8 mouse cellular contexts compared by ENCODE assay signal in genomic region chr9:48354793-48355192, GRCm38 (mm10). TPM values are rescaled to one million over a fixed set of nuclear protein-coding genes. Genes with fewer than 3 reads are reported as not detected.
A peak's percentile ranks its signal among the peaks of the same experiment; 100 is the strongest.
DNase-seq lines count a peak whose midpoint lies in the region; ATAC-seq lines count a peak whose summit lies in the region.

No protein-coding gene starts in this region.

- no peaks in the 10 kb centered on the region for H3K4me1 ChIP-seq in midbrain, embryonic 14.5 days (ENCODE audit: control insufficient read depth, insufficient read depth, low read length)
- H3K4me1 ChIP-seq in midbrain, embryonic 13.5 days (replicated peaks), result no peaks in the 10 kb centered on the region
- H3K4me1 ChIP-seq in liver, embryonic 12.5 days, result peaks cover 71% of the 10 kb centered on the region

- peak; percentile 79 for DNase-seq in midbrain, embryonic 14.5 days
- DNase-seq in c-Kit-positive CD71-negative TER-119-negative erythroid progenitor cells, embryonic 14.5 days (ENCODE audit: low read depth), result peak; percentile 74
- peak; percentile 23 to 63 for DNase-seq in frontal cortex, postnatal 14 days (ENCODE audit: low spot score in 2 of 2)
- DNase-seq in kidney, postnatal 10 days, result peak; percentile 87
- peak; percentile 80 for DNase-seq in retina, embryonic 14.5 days (ENCODE audit: low spot score)
- DNase-seq in thymus, postnatal 25 days, result peak; percentile 74

- no peak overlapping the region for H3K4me2 ChIP-seq in midbrain, embryonic 14.5 days (ENCODE audit: low read length)
- H3K4me2 ChIP-seq in midbrain, embryonic 13.5 days (replicated peaks), result no peak overlapping the region
- peak overlapping the region; percentile 9; the same call in 1 of the 2 replicates for H3K4me2 ChIP-seq in liver, embryonic 12.5 days

- no peaks in the 10 kb centered on the region for H3K9me3 ChIP-seq in midbrain, embryonic 14.5 days (ENCODE audit: control insufficient read depth, low read length)
- H3K9me3 ChIP-seq in midbrain, embryonic 13.5 days, result no peaks in the 10 kb centered on the region
- H3K9me3 ChIP-seq in liver, embryonic 12.5 days (replicated peaks), result no peaks in the 10 kb centered on the region

- H3K36me3 ChIP-seq in midbrain, embryonic 14.5 days (ENCODE audit: control insufficient read depth, insufficient read depth, low read length), result no peaks in the 10 kb centered on the region
- no peaks in the 10 kb centered on the region for H3K36me3 ChIP-seq in midbrain, embryonic 13.5 days
- H3K36me3 ChIP-seq in liver, embryonic 12.5 days, result no peaks in the 10 kb centered on the region

- H3K27ac ChIP-seq in midbrain, embryonic 14.5 days (replicated peaks; ENCODE audit: low read depth, low read length), result no peak overlapping the region
- H3K27ac ChIP-seq in midbrain, embryonic 13.5 days, result no peak overlapping the region
- H3K27ac ChIP-seq in liver, embryonic 12.5 days, result peak overlapping the region; percentile 76

- WGBS in midbrain, embryonic 14.5 days, result 52% methylated on average over 3 of the region's 3 CpGs
- WGBS in midbrain, embryonic 13.5 days, result 61% methylated on average over 3 of the region's 3 CpGs
- 28% methylated on average over 3 of the region's 3 CpGs for WGBS in liver, embryonic 12.5 days (ENCODE audit: insufficient replicate concordance)

- no peaks in the 10 kb centered on the region for H3K27me3 ChIP-seq in midbrain, embryonic 14.5 days (ENCODE audit: control insufficient read depth, insufficient read depth, low read length)
- H3K27me3 ChIP-seq in midbrain, embryonic 13.5 days, result no peaks in the 10 kb centered on the region
- no peaks in the 10 kb centered on the region for H3K27me3 ChIP-seq in liver, embryonic 12.5 days (replicated peaks)

- ATAC-seq in midbrain, embryonic 14.5 days (ENCODE audit: low FRiP score, low TSS enrichment), result no peak
- no peak for ATAC-seq in midbrain, embryonic 13.5 days
- peak; percentile 62 for ATAC-seq in liver, embryonic 12.5 days

- H3K4me3 ChIP-seq in midbrain, embryonic 14.5 days (replicated peaks; ENCODE audit: low read depth, low read length), result no peak overlapping the region
- H3K4me3 ChIP-seq in midbrain, embryonic 13.5 days (replicated peaks), result no peak overlapping the region
- H3K4me3 ChIP-seq in liver, embryonic 12.5 days, result no peak overlapping the region

- no peak overlapping the region for H3K9ac ChIP-seq in midbrain, embryonic 14.5 days (replicated peaks; ENCODE audit: low read length)
- H3K9ac ChIP-seq in midbrain, embryonic 13.5 days (replicated peaks), result no peak overlapping the region
- peak overlapping the region; percentile 61 for H3K9ac ChIP-seq in liver, embryonic 12.5 days

RNA-seq across cellular contexts. Expression of gene Nxpe2, which starts 1.5 kb away (rescaled TPM):
- polyA plus RNA-seq in midbrain, embryonic 14.5 days (2014; fragmentation: Nextera tagmentation; extraction: Ambion mirVana), result 0.34 and 0.58 TPM in 2 replicates
- 0.38 and 0.62 TPM in 2 replicates for polyA plus RNA-seq in midbrain, embryonic 13.5 days (2015; fragmentation: Nextera tagmentation; extraction: Ambion mirVana)
- 130 and 139 TPM in 2 replicates for polyA plus RNA-seq in liver, embryonic 12.5 days (2016; fragmentation: Nextera tagmentation; extraction: Ambion mirVana)

Comparison
In these comparisons a context has a peak if more than half of its experiments do, and no peak if none do; other contexts are left out.
1. RNA of gene Nxpe2, which starts 1.5 kb away (polyA plus RNA-seq): 130 to 139 TPM in liver, embryonic 12.5 days; 0.34 to 0.58 TPM in midbrain, embryonic 14.5 days and 0.38 to 0.62 TPM in midbrain, embryonic 13.5 days; every median in the first group is over 10 times any median in the second.
2. Peak in every context shown above with its lines, with median percentiles within 50 percentile points of each other: DNase-seq.